Mouse (Mus musculus) neural tube, embryonic 13.5 days (tissue): ENCODE measurements around the gene Eef1akmt2. TPM values are rescaled to one million over a fixed set of nuclear protein-coding genes. Genes with fewer than 3 reads are reported as not detected.

Experiments used
- ATAC-seq: fragments of 200-750 bp; cut with Nextera tagmentation; 2 replicates; pipeline ENCODE4 v1.8.0; 2017; ENCODE audit warnings: low read depth, mild to moderate bottlenecking, moderate TSS enrichment, moderate library complexity
- H3K27ac ChIP-seq: fragments of 300-500 bp; sonication (generic); replicated peaks from 2 replicates; pipeline ENCODE4 v1.5.1; 2015; ENCODE audit warnings: moderate library complexity, mild to moderate bottlenecking, inconsistent platforms
- H3K27me3 ChIP-seq: fragments of 300-500 bp; sonication (generic); 2 replicates; pipeline ENCODE4 v1.6.1; 2015; ENCODE audit warnings: mild to moderate bottlenecking, inconsistent platforms
- H3K36me3 ChIP-seq: fragments of 300-500 bp; sonication (generic); 2 replicates; pipeline ENCODE4 v1.6.1; 2015; ENCODE audit warnings: mild to moderate bottlenecking, inconsistent platforms
- H3K4me1 ChIP-seq: fragments of 300-500 bp; sonication (generic); replicated peaks from 2 replicates; pipeline ENCODE4 v1.6.1; 2015; ENCODE audit warnings: inconsistent platforms
- H3K4me2 ChIP-seq: fragments of 300-500 bp; sonication (generic); 2 replicates; pipeline ENCODE4 v1.6.1; 2015; ENCODE audit warnings: inconsistent platforms, mild to moderate bottlenecking, moderate library complexity
- H3K4me3 ChIP-seq: fragments of 300-500 bp; sonication (generic); 2 replicates; pipeline ENCODE4 v1.5.1; 2015; ENCODE audit warnings: mild to moderate bottlenecking, inconsistent platforms
- H3K9ac ChIP-seq: fragments of 300-500 bp; sonication (generic); 2 replicates; pipeline ENCODE4 v1.6.1; 2015; ENCODE audit warnings: moderate library complexity, mild to moderate bottlenecking, inconsistent platforms
- H3K9me3 ChIP-seq: fragments of 300-500 bp; sonication (generic); 2 replicates; pipeline ENCODE4 v1.6.1; 2016; ENCODE audit warnings: inconsistent platforms
- WGBS: fragments of 180-500 bp; shearing (Covaris S2); methylation state at CpG from one replicate; pipeline ENCODE4 v1.1.7; 2015; 5-methylcytosine and 5-hydroxymethylcytosine counted together
- polyA plus RNA-seq: library from polyadenylated mRNA; unstranded; fragments of >200 nt; fragmentation: Nextera tagmentation; extraction: Ambion mirVana; gene quantifications from 2 replicates; pipeline ENCODE4 v1.2.1, GENCODE M21; 2015

The Eef1akmt2 gene
- polyA plus RNA-seq, 1 experiment from 2014 or later = 87.9 TPM

DNA sequence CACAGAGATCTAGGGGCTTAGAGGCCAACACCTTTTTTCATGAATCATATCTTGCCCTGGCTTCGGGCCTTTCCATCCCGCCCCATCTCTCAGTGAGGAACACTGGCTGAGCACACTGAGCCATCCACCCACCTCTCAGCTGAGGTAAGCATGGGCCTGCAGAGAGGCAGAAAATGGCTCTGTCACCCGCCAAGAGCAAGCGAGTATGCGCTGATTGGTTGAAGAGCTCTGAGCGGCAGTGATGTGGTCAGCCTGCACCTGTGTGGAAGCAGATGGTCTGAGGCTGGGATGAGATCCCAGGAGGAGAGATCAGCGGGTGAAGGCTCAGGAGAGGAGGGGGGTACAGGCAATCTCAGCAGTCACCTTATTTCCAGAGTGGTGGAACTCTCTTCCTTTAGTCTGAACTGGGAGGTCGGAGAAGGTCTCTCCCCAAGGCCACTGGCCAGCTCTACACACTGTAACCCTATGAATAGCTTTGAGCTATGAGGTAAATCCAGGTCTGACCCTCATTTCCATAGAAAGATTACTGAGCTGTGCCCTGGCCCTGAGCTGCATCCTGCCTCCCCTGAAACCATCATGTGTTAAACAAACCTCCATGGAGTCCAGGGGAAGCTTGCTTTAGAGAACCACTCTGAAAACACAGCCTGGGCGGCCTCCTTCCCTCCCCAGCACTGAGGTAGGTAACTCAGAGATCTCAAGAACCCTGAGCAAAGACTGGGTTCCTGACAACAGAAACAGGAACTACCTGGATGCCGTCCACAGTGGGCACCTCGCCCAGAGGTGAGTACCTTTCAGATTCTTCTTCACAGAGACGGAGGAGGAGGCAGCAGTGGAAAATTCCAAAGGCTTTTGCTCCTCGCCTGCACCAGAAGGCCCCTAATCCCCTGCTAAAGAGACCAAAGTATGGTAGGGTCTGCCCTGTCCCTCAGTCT is 45.3 kb downstream of the Eef1akmt2 start:
- no peak for ATAC-seq
- 0 out of 2 replicates have a peak overlapping the region, but pooled peaks have one; percentile 6 for H3K9ac ChIP-seq
- H3K27ac ChIP-seq = peak overlapping the region; percentile 79

DNA sequence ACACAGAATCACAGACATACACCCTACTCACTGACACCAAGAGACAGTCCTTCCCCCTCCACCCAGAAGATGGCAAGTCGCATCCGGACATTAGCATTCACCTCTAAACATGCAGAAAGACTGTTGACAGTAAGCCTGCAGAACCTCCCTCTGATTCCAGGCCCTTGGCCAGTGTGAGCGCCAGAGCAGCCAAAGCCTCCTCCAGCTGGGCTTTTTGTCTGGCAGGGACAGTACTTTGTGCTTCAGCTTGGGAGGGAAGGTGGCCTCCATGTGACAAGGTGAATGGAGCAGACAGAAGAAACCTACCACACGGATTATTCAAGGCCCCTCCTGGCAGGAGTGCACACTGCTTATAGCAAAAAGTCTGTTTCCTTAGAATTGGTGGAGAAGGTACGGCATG is 46.2 kb downstream of the Eef1akmt2 start:
- Histone ChIP-seq H3K27ac (peak overlapping the region; percentile 20), H3K4me1 (peaks cover 84% of the 10 kb centered on the region), H3K4me2 (no peak overlapping the region), H3K9me3 (no peaks in the 10 kb centered on the region), H3K9ac (no peak overlapping the region), H3K27me3 (no peaks in the 10 kb centered on the region), H3K36me3 (no peaks in the 10 kb centered on the region), H3K4me3 (no peak overlapping the region)
- no peak for ATAC-seq
- 68% methylated on average over 5 of the region's 5 CpGs for WGBS

More for the DNA sequence above, 45.3 kb downstream of the Eef1akmt2 start:
- Histone ChIP-seq H3K36me3 (no peaks in the 10 kb centered on the region), H3K4me1 (peaks cover 93% of the 10 kb centered on the region), H3K9me3 (no peaks in the 10 kb centered on the region), H3K27me3 (no peaks in the 10 kb centered on the region), H3K4me3 (no peak overlapping the region), H3K4me2 (no peak overlapping the region)
- 66% methylated on average over 13 of the region's 13 CpGs for WGBS

DNA sequence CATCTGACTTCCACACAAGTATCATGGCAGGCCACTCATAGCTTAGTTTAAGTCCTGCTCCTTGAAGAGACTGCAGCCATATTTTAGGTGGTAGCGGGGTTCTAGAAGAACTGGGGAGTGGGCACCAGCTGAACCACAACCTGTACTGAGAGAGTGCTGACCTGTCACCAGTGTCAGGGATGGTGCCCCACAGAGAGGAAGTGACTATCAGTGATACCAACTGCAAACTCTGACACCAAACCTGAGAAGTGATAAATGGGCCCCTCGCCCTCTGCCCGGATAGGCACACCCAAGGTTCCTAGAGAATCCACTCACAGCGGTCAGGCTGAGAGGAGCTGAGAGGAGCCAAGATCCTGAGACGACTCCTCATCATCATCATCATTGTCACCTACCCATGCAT is 47.5 kb downstream of the Eef1akmt2 start:
- Histone ChIP-seq H3K9me3 (no peaks in the 10 kb centered on the region), H3K4me2 (no peak overlapping the region), H3K27me3 (no peaks in the 10 kb centered on the region), H3K27ac (no peak overlapping the region), H3K9ac (no peak overlapping the region), H3K4me3 (no peak overlapping the region), H3K36me3 (no peaks in the 10 kb centered on the region), H3K4me1 (peaks cover 74% of the 10 kb centered on the region)
- 90% methylated on average over 5 of the region's 5 CpGs for WGBS
- no peak for ATAC-seq

DNA sequence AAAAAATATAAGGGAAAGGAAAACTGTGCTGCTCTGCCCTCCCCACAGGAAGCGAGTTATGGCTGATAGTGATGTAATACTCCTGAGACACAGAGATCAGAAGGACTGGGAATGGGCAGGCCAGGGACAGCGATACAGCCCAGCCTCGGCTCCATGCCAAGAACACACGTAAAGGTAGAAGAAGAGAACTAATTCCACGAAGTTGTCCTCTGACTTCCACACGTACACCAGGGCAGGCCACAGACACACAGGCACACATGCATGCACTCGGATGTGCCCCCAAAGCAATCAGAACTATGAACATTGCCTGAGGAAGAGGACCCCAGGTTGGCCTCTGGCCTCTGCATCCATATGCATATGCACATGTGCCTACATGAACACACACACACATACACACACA is 48.0 kb downstream of the Eef1akmt2 start:
- Histone ChIP-seq H3K9ac (no peak overlapping the region), H3K9me3 (no peaks in the 10 kb centered on the region), H3K4me3 (no peak overlapping the region), H3K36me3 (no peaks in the 10 kb centered on the region), H3K4me2 (no peak overlapping the region), H3K27me3 (no peaks in the 10 kb centered on the region), H3K4me1 (peaks cover 74% of the 10 kb centered on the region), H3K27ac (no peak overlapping the region)
- WGBS = 83% methylated on average over 7 of the region's 7 CpGs
- no peak for ATAC-seq

DNA sequence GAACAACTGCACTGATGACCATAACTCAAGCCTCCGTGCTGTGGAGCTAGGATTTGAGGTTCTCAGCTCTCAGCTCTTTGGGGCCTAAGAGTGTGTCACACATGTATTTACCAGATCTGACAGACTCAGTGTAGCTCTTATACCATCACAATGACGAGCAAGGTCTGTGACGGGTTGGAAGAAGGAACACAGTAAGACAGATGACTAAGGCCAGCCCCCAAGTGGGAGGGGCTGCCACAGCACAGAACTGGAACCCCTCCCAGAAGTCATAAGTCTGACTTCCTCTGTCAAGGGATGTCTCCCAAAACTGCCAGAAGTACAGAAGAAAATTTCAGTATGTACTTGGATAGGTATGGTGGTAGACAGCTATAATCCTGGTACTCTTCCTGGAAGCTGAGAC is 48.5 kb downstream of the Eef1akmt2 start:
- Histone ChIP-seq H3K4me1 (peaks cover 73% of the 10 kb centered on the region), H3K9me3 (no peaks in the 10 kb centered on the region), H3K4me2 (no peak overlapping the region), H3K36me3 (no peaks in the 10 kb centered on the region), H3K27ac (no peak overlapping the region), H3K4me3 (no peak overlapping the region), H3K9ac (no peak overlapping the region), H3K27me3 (no peaks in the 10 kb centered on the region)
- ATAC-seq = no peak
- WGBS = 77% methylated on average over 3 of the region's 3 CpGs

DNA sequence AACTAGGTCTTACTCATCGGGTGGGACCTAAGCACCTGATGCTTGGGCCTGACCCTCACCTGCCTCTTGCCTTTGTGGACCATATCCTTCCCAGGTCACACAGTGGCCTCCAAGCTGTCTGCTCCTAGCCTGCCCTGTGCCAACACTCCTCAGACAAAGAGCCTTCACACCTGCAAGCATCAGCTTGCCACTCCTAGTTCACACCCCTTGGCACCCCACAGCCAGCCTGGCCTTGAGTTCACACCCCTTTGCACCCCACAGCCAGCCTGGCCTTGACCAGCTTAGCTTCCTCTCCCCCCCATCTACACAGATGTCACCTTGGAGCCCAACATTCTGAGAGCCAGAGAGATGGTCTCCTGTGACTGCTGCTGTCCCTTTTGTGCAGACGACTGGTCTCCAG is 49.1 kb downstream of the Eef1akmt2 start:
- no peak overlapping the region for H3K4me3 ChIP-seq
- no peak overlapping the region for H3K27ac ChIP-seq
- H3K27me3 ChIP-seq = no peaks in the 10 kb centered on the region
- WGBS = 93% methylated on average over 2 of the region's 2 CpGs
- no peaks in the 10 kb centered on the region for H3K36me3 ChIP-seq
- no peak overlapping the region for H3K9ac ChIP-seq
- no peaks in the 10 kb centered on the region for H3K9me3 ChIP-seq
- H3K4me2 ChIP-seq = no peak overlapping the region
- peaks cover 66% of the 10 kb centered on the region for H3K4me1 ChIP-seq
- no peak for ATAC-seq

DNA sequence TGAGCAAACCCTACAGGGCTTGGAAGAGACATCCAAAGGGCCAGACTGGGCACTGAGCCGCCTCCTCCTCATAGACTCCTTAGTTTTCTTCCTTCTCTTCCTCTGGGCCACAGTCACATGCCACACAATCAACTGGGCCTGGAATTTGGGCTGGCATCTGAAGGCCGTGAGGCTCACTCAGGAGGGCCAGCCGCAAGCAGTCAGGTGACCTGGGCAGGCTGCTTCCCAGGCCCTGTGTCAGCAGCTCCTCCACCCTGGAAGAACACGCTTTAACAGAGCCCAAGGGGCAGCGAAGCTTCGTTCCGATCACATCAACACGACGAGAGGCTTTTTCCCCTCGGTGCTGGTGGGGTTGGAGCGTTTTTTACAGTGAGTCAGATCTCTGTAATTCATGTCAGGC is 49.8 kb downstream of the Eef1akmt2 start:
- ATAC-seq = no peak
- WGBS = 87% methylated on average over 11 of the region's 11 CpGs
- no peak overlapping the region for H3K4me3 ChIP-seq
- no peak overlapping the region for H3K27ac ChIP-seq
- peaks cover 60% of the 10 kb centered on the region for H3K4me1 ChIP-seq
- no peaks in the 10 kb centered on the region for H3K36me3 ChIP-seq
- H3K9me3 ChIP-seq = no peaks in the 10 kb centered on the region
- H3K4me2 ChIP-seq = no peak overlapping the region
- no peak overlapping the region for H3K9ac ChIP-seq
- H3K27me3 ChIP-seq = no peaks in the 10 kb centered on the region

DNA sequence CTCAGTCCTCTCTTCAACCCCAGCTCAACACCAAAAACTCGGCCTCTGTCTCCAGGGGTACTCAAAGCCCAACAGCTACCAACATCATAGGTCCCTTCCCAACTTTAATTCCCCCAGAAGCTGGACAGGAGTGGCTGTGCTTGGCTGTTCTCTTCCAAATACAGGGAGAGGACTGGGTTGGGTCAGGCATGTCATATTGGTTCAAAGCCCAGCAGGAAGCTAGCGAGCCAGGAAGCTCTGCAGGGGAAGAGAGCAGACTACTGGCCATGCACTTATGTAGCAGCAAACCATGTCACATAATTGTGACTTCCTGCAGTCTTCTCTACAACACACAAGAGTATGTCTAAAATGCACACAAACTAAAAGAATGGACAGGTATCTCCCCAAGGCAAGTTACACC is 50.4 kb downstream of the Eef1akmt2 start:
- Histone ChIP-seq H3K9me3 (no peaks in the 10 kb centered on the region), H3K36me3 (no peaks in the 10 kb centered on the region), H3K9ac (no peak overlapping the region), H3K4me2 (no peak overlapping the region), H3K4me3 (no peak overlapping the region), H3K27me3 (no peaks in the 10 kb centered on the region), H3K27ac (no peak overlapping the region), H3K4me1 (peaks cover 54% of the 10 kb centered on the region)
- no peak for ATAC-seq
- 78% methylated on average over 2 of the region's 2 CpGs for WGBS

DNA sequence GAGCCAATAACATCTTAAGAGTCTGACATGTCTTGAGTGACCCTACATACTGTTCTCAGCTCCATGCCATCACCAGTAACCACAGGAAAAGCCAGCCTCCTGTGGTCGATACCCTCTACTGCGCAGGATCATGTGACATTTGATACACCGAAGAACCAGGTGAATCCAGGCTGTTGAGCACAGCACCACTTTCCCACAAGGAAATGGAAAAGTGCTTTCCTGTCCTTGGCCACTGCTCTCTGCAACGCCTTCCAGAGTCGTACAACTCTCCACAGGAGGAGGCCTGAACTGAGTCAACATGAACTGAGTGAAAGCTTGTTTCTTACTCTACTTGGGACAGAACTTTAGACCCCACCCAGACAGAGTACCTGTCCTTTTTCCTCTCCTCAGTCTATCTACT is 51.0 kb downstream of the Eef1akmt2 start:
- no peak for ATAC-seq

DNA sequence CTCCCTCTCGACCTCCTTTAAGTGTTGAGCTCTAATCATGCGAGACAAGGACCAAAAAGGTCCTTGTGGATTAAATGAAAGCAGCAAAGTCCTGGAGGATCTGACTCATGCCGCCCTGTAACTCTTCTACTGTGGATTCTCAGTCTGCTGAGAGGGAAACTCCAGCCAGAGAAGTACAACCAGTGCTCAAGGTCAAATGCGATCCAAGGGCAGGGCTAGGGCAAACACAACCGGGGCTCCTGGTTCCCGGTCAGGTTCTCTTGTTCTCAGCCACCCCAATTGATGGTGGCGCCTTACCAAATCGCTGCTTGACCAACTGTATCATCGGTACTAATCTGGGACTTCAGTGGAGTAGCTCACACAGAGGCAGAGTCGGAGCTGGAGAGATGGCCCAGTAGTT is 51.6 kb downstream of the Eef1akmt2 start:
- WGBS = 92% methylated on average over 10 of the region's 10 CpGs

More for the DNA sequence above, 51.0 kb downstream of the Eef1akmt2 start:
- Histone ChIP-seq H3K4me2 (no peak overlapping the region), H3K27me3 (no peaks in the 10 kb centered on the region), H3K9me3 (no peaks in the 10 kb centered on the region), H3K27ac (no peak overlapping the region), H3K4me1 (peaks cover 48% of the 10 kb centered on the region), H3K9ac (no peak overlapping the region), H3K4me3 (no peak overlapping the region), H3K36me3 (no peaks in the 10 kb centered on the region)
- WGBS = 91% methylated on average over 5 of the region's 5 CpGs

DNA sequence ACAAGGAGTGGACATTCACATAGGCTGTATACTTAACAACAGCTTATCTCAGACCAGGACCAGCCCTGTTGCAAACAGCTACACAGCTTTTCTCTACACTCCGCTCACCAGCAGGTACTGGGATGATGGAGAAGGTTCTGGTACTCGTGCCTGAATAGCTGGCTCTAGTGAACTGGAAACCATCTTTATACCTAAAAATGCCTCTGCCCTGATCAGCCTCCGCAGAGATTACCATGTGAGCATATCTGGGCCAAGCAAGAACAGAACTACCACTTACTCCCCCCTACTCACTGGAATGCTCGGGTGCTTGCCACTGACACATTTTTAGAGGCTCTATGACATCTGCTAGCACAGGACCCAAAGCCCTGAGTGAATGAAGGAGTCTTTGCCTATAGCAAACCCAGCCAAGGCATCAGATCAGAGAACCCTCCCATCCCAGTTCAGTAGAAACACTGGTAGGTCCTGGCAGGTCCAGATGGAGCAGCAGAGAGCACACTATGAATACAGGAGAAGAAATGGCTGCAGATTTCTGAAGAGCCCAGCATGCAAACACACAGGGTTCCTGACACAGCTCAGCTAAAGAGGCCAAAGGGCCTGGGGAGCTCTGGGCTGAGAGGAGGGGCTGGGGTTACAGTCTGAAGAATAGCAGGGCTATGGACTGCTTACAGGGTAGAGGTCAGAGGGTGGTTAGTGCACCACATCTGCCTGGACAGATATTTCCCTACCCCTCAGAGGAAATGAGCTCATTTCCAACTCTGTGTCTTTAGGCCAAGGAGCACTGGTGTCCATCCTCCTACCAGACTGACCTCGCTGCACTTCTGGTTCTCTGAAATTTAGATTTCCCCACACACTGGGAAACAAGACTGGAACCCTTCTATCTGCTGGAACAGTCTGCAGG is 53.1 kb downstream of the Eef1akmt2 start:
- no peaks in the 10 kb centered on the region for H3K36me3 ChIP-seq
- H3K9ac ChIP-seq = no peak overlapping the region
- no peaks in the 10 kb centered on the region for H3K9me3 ChIP-seq
- H3K4me1 ChIP-seq = peaks cover 29% of the 10 kb centered on the region
- WGBS = 86% methylated on average over 5 of the region's 5 CpGs
- no peak overlapping the region for H3K4me2 ChIP-seq
- no peaks in the 10 kb centered on the region for H3K27me3 ChIP-seq
- H3K4me3 ChIP-seq = no peak overlapping the region
- ATAC-seq = no peak
- H3K27ac ChIP-seq = no peak overlapping the region

More for the DNA sequence above, 51.6 kb downstream of the Eef1akmt2 start:
- H3K4me3 ChIP-seq = no peak overlapping the region
- peaks cover 42% of the 10 kb centered on the region for H3K4me1 ChIP-seq
- no peak overlapping the region for H3K27ac ChIP-seq
- H3K9me3 ChIP-seq = no peaks in the 10 kb centered on the region
- no peak overlapping the region for H3K9ac ChIP-seq
- H3K27me3 ChIP-seq = no peaks in the 10 kb centered on the region
- no peak for ATAC-seq
- no peak overlapping the region for H3K4me2 ChIP-seq
- H3K36me3 ChIP-seq = no peaks in the 10 kb centered on the region

DNA sequence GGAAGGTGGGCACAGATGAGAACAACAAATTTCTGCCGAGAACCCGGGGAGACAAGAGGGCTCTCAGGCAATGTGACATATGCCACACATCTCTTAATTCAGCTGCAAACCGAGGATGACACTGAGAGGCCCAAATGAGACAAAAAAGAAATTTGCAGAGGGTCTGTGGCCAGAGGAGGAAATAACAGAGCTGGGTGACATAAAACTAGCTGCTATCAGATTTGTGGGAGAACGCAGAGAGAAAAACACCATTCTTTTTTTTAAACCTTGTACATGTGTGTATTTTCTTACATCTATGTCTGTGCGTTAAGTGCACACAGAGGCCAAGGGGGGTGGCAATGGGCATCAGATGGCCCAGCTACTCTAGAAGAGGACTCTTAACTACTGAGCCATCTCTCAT is 57.3 kb downstream of the Eef1akmt2 start:
- H3K4me3 ChIP-seq = no peak overlapping the region
- no peaks in the 10 kb centered on the region for H3K36me3 ChIP-seq
- H3K4me1 ChIP-seq = peaks cover 34% of the 10 kb centered on the region
- no peaks in the 10 kb centered on the region for H3K27me3 ChIP-seq
- H3K4me2 ChIP-seq = no peak overlapping the region
- ATAC-seq = no peak
- H3K27ac ChIP-seq = no peak overlapping the region
- WGBS = 93% methylated on average over 5 of the region's 5 CpGs
- H3K9ac ChIP-seq = no peak overlapping the region
- no peaks in the 10 kb centered on the region for H3K9me3 ChIP-seq
